Mouse (Mus musculus) heart, embryonic 12.5 days (tissue): ENCODE measurements at regions not wholly inside any gene's neighbourhood (a gene's known extent, or its start where the extent isn't known, plus 50 kb on each side); places are given as distances from the start of the nearest gene placed in this dataset.
"Not testable (repeated sequence)": the region's sequence is repeated elsewhere in the genome, so short reads cannot be mapped to it uniquely, and the experiment has no call there.

Source experiments
- ATAC-seq: fragments of 200-750 bp; cut with Nextera tagmentation; 2 replicates; pipeline ENCODE4 v1.8.0; 2017; ENCODE audit warnings: moderate TSS enrichment, moderate library complexity; ENCODE audit not compliant: insufficient number of reproducible peaks, low FRiP score
- H3K27ac ChIP-seq: fragments of 300-500 bp; sonication (generic); 2 replicates; pipeline ENCODE4 v1.5.1; 2016; ENCODE audit warnings: mild to moderate bottlenecking, moderate library complexity; ENCODE audit not compliant: poor library complexity, severe bottlenecking
- H3K27me3 ChIP-seq: fragments of 300-500 bp; sonication (generic); replicated peaks from 2 replicates; pipeline ENCODE4 v1.6.1; 2016; ENCODE audit warnings: mild to moderate bottlenecking, moderate library complexity
- H3K36me3 ChIP-seq: fragments of 300-500 bp; sonication (generic); 2 replicates; pipeline ENCODE4 v1.6.1; 2016; ENCODE audit warnings: mild to moderate bottlenecking, moderate library complexity
- H3K4me1 ChIP-seq: fragments of 300-500 bp; sonication (generic); replicated peaks from 2 replicates; pipeline ENCODE4 v1.6.1; 2016; ENCODE audit warnings: mild to moderate bottlenecking
- H3K4me2 ChIP-seq: fragments of 300-500 bp; sonication (generic); 2 replicates; pipeline ENCODE4 v1.6.1; 2016; ENCODE audit warnings: mild to moderate bottlenecking, moderate library complexity
- H3K4me3 ChIP-seq: fragments of 300-500 bp; sonication (generic); 2 replicates; pipeline ENCODE4 v1.5.1; 2016; ENCODE audit warnings: mild to moderate bottlenecking
- H3K9ac ChIP-seq: fragments of 300-500 bp; sonication (generic); 2 replicates; pipeline ENCODE4 v1.6.1; 2016; ENCODE audit warnings: mild to moderate bottlenecking, moderate library complexity
- H3K9me3 ChIP-seq: fragments of 300-500 bp; sonication (generic); replicated peaks from 2 replicates; pipeline ENCODE4 v1.6.1; 2016; ENCODE audit warnings: mild to moderate bottlenecking, moderate library complexity
- WGBS: fragments of 180-500 bp; shearing (Covaris S2); methylation state at CpG from one replicate; pipeline ENCODE4 v1.1.7; 2016; 5-methylcytosine and 5-hydroxymethylcytosine counted together

DNA sequence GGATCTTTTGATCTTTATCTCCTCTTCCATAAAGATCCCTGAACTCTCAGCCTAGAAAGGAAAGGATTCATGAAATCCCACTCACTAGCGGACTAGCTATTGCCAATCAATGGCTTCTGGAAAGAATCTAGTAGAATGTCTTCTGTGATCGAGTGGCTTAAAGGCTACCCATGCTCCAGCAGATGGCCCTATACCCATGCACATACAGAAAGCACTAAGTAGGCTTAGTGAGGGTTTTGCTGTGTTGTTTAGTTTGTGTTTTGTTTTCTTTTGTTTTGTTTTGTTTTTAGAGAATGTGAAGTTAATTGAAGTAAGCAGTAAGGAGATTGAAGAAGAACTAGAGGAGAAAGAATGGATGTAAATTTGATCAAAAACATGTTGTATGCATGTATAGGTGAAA lies 187.5 kb downstream of the Kctd12 start:
- no peaks in the 10 kb centered on the region for H3K4me1 ChIP-seq
- no peaks in the 10 kb centered on the region for H3K9me3 ChIP-seq
- WGBS, result 74% methylated on average over 2 of the region's 2 CpGs
- H3K36me3 ChIP-seq, result no peaks in the 10 kb centered on the region
- H3K27me3 ChIP-seq, result no peaks in the 10 kb centered on the region
- no peak overlapping the region for H3K9ac ChIP-seq
- no peak for ATAC-seq
- H3K4me3 ChIP-seq, result no peak overlapping the region
- H3K27ac ChIP-seq, result no peak overlapping the region
- no peak overlapping the region for H3K4me2 ChIP-seq

DNA sequence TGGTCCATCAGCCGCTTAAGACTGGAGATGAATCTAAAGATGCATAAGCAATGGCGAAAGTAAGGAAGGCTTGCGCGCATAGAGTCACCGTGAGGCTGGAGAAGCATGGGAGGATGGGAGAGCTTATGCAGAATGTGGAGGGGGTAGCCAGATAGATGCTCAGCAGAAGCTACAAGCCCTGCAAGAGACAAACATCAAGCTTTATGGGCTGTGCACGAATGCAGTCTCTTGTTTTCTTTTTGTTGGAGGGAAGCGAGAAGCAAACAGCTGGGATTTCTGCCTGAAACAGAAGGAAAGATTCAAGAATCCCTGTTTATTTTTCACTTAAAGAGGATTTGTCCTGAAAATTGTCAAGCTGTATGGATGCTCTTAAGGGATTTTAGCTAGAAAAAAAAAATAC lies 188.7 kb downstream of the Kctd12 start:
- no peak overlapping the region for H3K27ac ChIP-seq
- ATAC-seq, result no peak
- H3K4me1 ChIP-seq, result no peaks in the 10 kb centered on the region
- no peaks in the 10 kb centered on the region for H3K27me3 ChIP-seq
- no peak overlapping the region for H3K4me3 ChIP-seq
- H3K36me3 ChIP-seq, result no peaks in the 10 kb centered on the region
- H3K9ac ChIP-seq, result no peak overlapping the region
- no peak overlapping the region for H3K4me2 ChIP-seq
- 85% methylated on average over 7 of the region's 7 CpGs for WGBS
- no peaks in the 10 kb centered on the region for H3K9me3 ChIP-seq

DNA sequence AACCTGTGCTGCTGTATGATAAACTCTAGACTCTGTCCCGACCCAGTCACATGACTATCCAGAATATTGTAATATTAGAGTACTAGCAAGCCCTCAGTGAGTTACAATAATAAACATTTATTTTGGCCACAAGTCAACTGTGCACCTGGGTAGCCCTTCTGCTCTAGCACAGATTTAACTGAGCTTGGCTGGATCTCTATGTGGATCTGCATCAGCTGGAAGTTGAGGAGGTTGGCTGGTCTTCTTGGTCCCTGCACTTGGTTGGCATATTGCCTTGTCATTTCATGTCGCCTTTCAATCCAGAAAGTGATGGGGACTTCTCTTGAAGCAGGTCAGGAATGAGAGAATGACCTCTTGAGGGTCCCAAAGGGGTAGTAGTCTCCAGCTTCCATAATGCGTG lies 191.5 kb downstream of the Kctd12 start:
- Histone ChIP-seq H3K4me2 (no peak overlapping the region), H3K27ac (no peak overlapping the region), H3K9me3 (no peaks in the 10 kb centered on the region), H3K36me3 (no peaks in the 10 kb centered on the region), H3K27me3 (no peaks in the 10 kb centered on the region), H3K4me1 (no peaks in the 10 kb centered on the region), H3K4me3 (no peak overlapping the region), H3K9ac (no peak overlapping the region)
- WGBS, result 74% methylated on average over 3 of the region's 3 CpGs
- no peak for ATAC-seq

DNA sequence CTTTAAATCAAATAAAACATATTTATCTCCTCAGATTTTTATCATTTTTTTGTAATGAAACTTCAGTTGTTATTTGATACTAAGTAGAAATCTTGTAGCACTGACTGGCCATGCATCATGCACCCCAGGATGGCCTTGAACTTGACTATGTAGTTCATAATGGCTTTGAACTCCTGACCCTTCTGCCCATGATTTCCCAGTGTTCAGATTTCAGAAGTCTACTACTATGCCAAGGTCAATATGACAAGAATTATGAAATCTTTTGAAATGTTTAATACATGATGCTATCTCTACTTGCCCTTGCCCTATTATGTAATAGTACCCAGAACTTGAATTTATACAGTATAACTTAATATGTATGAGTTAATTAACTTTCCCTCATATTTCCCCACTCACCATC lies 200.2 kb downstream of the Kctd12 start:
- no peak overlapping the region for H3K4me2 ChIP-seq
- no peak overlapping the region for H3K27ac ChIP-seq
- H3K27me3 ChIP-seq, result no peaks in the 10 kb centered on the region
- H3K4me1 ChIP-seq, result no peaks in the 10 kb centered on the region
- H3K4me3 ChIP-seq, result no peak overlapping the region
- ATAC-seq, result no peak
- H3K36me3 ChIP-seq, result no peaks in the 10 kb centered on the region
- H3K9me3 ChIP-seq, result no peaks in the 10 kb centered on the region
- H3K9ac ChIP-seq, result no peak overlapping the region

DNA sequence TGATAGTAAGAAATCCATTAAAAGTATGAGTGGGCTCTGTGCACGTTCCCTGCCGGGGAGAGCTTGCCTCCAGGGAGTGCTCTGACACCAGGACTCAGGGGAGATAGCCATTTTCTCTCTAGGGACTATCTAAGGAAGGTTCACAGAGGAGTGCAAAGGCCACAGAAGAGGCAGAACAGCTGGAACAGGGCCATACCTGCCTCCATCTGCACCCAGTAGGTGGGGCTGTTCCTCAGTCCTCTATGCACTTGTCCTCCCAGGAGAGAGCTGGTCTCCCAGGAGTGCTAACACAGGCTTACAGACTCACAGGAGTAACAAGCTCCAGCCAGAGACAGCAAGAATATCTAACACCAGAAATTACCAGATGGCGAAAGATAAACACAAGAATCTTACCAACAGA lies 212.7 kb downstream of the Kctd12 start:
- Histone ChIP-seq H3K4me3 (no peak overlapping the region), H3K27me3 (no peaks in the 10 kb centered on the region), H3K4me2 (no peak overlapping the region), H3K9me3 (no peaks in the 10 kb centered on the region), H3K36me3 (no peaks in the 10 kb centered on the region), H3K27ac (no peak overlapping the region), H3K4me1 (no peaks in the 10 kb centered on the region), H3K9ac (no peak overlapping the region)
- WGBS, result 67% methylated on average over 3 of the region's 3 CpGs
- no peak for ATAC-seq

DNA sequence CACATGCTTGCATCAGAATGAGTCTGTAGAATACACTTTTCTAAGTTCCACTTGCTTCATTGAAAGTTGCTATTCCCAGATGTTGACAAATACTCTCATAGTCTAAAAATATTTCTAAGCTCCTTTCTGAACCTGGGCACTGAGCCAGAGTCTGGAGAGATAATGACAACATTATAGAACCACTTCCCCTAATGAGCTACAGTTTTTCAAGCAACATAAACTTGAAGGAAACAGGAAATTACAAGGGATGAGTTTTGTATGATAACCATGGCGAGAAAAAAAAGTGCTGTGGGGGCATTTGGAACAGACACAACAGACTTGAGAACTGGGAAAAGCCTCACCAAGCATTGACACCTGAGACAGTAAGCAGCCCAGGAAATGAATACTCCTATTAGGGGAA lies 233.8 kb downstream of the Kctd12 start:
- no peak overlapping the region for H3K27ac ChIP-seq
- H3K9me3 ChIP-seq, result no peaks in the 10 kb centered on the region
- no peak overlapping the region for H3K9ac ChIP-seq
- 36% methylated on average over 1 of the region's 1 CpGs for WGBS
- H3K4me3 ChIP-seq, result no peak overlapping the region
- H3K36me3 ChIP-seq, result no peaks in the 10 kb centered on the region
- H3K4me1 ChIP-seq, result no peaks in the 10 kb centered on the region; the same call in 1 of the 2 replicates
- no peak overlapping the region for H3K4me2 ChIP-seq
- no peak for ATAC-seq
- H3K27me3 ChIP-seq, result no peaks in the 10 kb centered on the region

DNA sequence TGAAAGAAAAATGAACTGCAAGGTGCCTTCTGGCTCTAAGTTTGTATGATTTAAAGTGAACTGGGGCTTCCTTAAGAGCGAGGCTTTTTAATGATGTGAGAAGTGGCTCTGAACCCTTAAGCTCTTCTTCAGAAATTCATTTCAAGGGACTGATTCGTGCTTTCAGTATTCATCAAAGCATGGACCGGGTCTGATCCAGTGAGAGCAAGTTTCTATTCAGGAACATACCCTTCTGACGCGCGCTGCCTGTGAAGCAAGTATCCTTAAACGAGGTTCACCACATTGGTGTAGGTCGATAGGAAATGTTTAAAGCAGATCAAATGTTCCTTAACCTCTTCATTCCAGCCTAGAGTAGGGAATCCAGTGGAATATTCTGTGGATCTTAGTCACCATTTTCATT lies 240.1 kb downstream of the Kctd12 start:
- no peaks in the 10 kb centered on the region for H3K27me3 ChIP-seq
- H3K9me3 ChIP-seq, result no peaks in the 10 kb centered on the region
- no peak overlapping the region for H3K9ac ChIP-seq
- H3K4me3 ChIP-seq, result no peak overlapping the region
- H3K4me1 ChIP-seq, result no peaks in the 10 kb centered on the region
- WGBS, result 82% methylated on average over 8 of the region's 8 CpGs
- H3K4me2 ChIP-seq, result no peak overlapping the region
- H3K36me3 ChIP-seq, result no peaks in the 10 kb centered on the region
- no peak for ATAC-seq
- no peak overlapping the region for H3K27ac ChIP-seq

DNA sequence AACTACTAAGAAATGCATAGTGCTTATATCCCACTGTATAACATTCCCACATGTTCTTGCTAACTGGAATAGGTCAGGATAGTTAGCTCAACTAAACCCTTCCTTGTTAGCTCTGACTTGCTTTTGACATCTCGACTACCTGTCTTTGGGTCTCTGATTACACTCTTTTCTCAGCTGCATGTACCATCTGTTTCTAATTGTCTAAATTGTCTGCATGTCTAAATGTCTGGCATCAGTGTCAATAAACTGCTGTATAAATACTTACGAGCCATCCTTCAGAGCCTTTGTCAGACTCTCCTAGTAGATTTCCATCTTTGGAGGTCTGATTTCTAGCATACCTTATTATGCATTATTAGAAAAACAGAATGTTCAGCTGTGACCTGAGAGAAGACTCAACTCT lies 245.8 kb downstream of the Kctd12 start:
- Histone ChIP-seq H3K4me1 (no peaks in the 10 kb centered on the region), H3K4me3 (no peak overlapping the region), H3K4me2 (no peak overlapping the region), H3K9ac (no peak overlapping the region), H3K36me3 (no peaks in the 10 kb centered on the region), H3K27me3 (no peaks in the 10 kb centered on the region), H3K27ac (no peak overlapping the region), H3K9me3 (no peaks in the 10 kb centered on the region)
- WGBS, result 64% methylated on average over 2 of the region's 2 CpGs
- no peak for ATAC-seq

DNA sequence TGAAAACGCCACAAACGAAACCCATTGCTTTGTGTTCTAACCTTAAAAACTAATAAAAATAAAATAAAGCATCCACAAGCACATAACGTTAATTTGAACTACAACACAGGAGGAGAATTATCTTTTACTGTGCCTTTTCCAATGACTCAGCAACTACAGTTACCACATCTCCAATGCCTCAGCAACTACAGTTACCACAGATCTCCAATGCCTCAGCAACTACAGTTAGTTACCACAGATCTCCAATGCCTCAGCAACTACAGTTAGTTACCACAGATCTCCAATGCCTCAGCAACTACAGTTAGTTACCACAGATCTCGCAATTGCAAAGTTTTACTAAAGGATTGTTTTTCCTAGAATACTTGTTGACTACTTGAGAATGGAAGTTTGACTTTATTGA lies 248.7 kb downstream of the Kctd12 start:
- not testable (repeated sequence) for H3K4me1 ChIP-seq, H3K27ac ChIP-seq, H3K9me3 ChIP-seq, ATAC-seq, H3K27me3 ChIP-seq, H3K4me3 ChIP-seq, H3K9ac ChIP-seq, H3K36me3 ChIP-seq, H3K4me2 ChIP-seq
- WGBS, result 83% methylated on average over 4 of the region's 4 CpGs

DNA sequence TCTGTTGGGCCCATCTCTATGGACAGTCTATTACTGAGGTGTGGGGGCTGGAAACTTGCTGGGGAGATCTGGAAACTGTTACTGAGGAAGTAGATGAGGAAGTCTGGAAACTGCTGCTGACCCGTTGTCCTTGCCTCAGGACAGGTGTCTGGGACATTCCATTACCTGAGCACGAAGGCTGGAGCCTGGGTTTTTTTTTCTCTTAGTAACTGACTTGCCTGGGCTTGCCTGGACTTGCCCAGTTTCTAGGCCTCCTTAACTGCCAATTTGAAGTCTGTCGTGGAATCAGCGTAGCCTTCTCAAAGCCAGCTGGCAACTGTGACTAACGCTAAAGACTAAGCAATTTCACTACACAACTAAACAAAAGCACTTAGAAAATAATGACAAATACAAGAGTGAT lies 250.7 kb downstream of the Kctd12 start:
- no peaks in the 10 kb centered on the region for H3K27me3 ChIP-seq
- no peak for ATAC-seq
- H3K9ac ChIP-seq, result no peak overlapping the region
- H3K4me3 ChIP-seq, result no peak overlapping the region
- WGBS, result 74% methylated on average over 5 of the region's 5 CpGs
- H3K27ac ChIP-seq, result no peak overlapping the region
- H3K4me1 ChIP-seq, result no peaks in the 10 kb centered on the region
- no peak overlapping the region for H3K4me2 ChIP-seq
- no peaks in the 10 kb centered on the region for H3K9me3 ChIP-seq
- H3K36me3 ChIP-seq, result no peaks in the 10 kb centered on the region

DNA sequence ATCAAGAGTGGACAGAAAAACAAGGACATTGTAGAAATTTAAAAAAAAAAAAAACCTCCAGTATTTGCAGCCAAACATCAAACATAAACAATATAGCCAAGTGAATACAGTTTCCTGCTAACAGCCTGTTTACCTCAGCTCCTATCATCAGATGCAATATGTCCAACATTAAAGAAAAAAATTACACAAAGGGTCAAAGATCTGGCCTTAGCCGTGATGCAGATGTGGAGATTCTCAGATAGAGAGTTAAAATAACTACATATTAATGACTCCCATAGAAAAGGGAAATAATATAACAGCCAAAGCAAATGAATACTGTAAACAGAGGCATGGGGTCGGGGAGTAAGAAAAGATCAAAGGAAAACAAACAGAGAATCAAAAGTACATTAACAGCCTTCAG lies 259.8 kb downstream of the Kctd12 start:
- H3K4me1 ChIP-seq, result no peaks in the 10 kb centered on the region
- no peak overlapping the region for H3K4me2 ChIP-seq
- no peak overlapping the region for H3K9ac ChIP-seq
- H3K4me3 ChIP-seq, result no peak overlapping the region
- no peak for ATAC-seq
- no peaks in the 10 kb centered on the region for H3K9me3 ChIP-seq
- 51% methylated on average over 2 of the region's 2 CpGs for WGBS
- no peaks in the 10 kb centered on the region for H3K27me3 ChIP-seq
- no peaks in the 10 kb centered on the region for H3K36me3 ChIP-seq
- no peak overlapping the region for H3K27ac ChIP-seq

DNA sequence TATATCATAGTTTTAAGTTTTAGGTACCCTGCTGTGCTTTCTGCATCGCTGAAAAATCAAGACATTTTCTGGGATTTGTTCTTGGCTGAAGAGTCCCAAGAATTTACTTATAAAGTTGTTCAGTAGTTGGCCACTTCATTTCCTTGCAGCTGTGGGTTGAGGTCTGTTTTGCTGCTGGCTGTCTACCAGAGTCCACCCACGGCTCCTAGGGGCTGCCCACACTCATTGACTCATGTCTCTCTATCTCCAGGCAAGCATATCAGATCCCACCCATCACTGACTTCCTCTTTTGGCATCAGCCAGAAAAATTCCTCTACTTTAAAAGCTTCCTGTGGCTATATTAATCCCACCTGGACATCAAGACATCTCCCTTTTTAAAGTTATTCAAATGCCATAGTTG lies 263.9 kb downstream of the Kctd12 start:
- Histone ChIP-seq H3K9ac (no peak overlapping the region), H3K4me1 (no peaks in the 10 kb centered on the region), H3K27ac (no peak overlapping the region), H3K4me2 (no peak overlapping the region), H3K36me3 (no peaks in the 10 kb centered on the region), H3K27me3 (no peaks in the 10 kb centered on the region), H3K9me3 (no peaks in the 10 kb centered on the region), H3K4me3 (no peak overlapping the region)
- WGBS, result 70% methylated on average over 2 of the region's 2 CpGs
- ATAC-seq, result no peak
